Mouse (Mus musculus) heart, adult 9 months (tissue): Measurements from ENCODE around the gene Zbtb40.

ENCODE experiments used
- DNase-seq, 2 experiments: peaks; one replicate each; pipeline ENCODE4 v3.0.0; 2022; ENCODE audit warnings: low spot score in 2 of 2

The Zbtb40 gene

GRCm38 (mm10) chr4:137048550-137049032 lies at the start of gene Zbtb40:
Gene Zbtb40 (minus strand): TSS chr4:137048801.
- DNase-seq = peak; percentile 86 to 92

- DNase-seq = no peak
Observed at GRCm38 (mm10) chr4:137097984-137098327, 49.4 kb upstream of the Zbtb40 start.

- DNase-seq = no peak
Observed at GRCm38 (mm10) chr4:137097246-137097983, 48.8 kb upstream of the Zbtb40 start.

- no peak for DNase-seq
Observed at GRCm38 (mm10) chr4:137096353-137096752, 47.8 kb upstream of the Zbtb40 start.

GRCm38 (mm10) chr4:137085083-137085810 lies 36.6 kb upstream of the Zbtb40 start:
- DNase-seq = no peak

- no peak for DNase-seq
Observed at GRCm38 (mm10) chr4:137082866-137083265, 34.3 kb upstream of the Zbtb40 start.

- DNase-seq = no peak
Observed at GRCm38 (mm10) chr4:137081401-137081800, 32.8 kb upstream of the Zbtb40 start.

GRCm38 (mm10) chr4:137077216-137077615 lies 28.6 kb upstream of the Zbtb40 start:
- no peak for DNase-seq

- DNase-seq = no peak
Observed at GRCm38 (mm10) chr4:137071204-137071603, 22.6 kb upstream of the Zbtb40 start.

GRCm38 (mm10) chr4:137068491-137068890 lies 19.9 kb upstream of the Zbtb40 start:
- DNase-seq = no peak

GRCm38 (mm10) chr4:137065846-137066245 lies 17.2 kb upstream of the Zbtb40 start:
- DNase-seq = no peak

GRCm38 (mm10) chr4:137054932-137055331 lies 6.3 kb upstream of the Zbtb40 start:
- DNase-seq = no peak

GRCm38 (mm10) chr4:137053810-137054209 lies 5.2 kb upstream of the Zbtb40 start:
- DNase-seq = no peak

- no peak for DNase-seq
Observed at GRCm38 (mm10) chr4:137047840-137048549, 606 bp downstream of the Zbtb40 start.

- DNase-seq = no peak
Observed at GRCm38 (mm10) chr4:137046110-137046509, 2.5 kb downstream of the Zbtb40 start.

- DNase-seq = no peak
Observed at GRCm38 (mm10) chr4:137044516-137044915, 4.1 kb downstream of the Zbtb40 start.

- no peak for DNase-seq
Observed at GRCm38 (mm10) chr4:137043799-137044198, 4.8 kb downstream of the Zbtb40 start.

- DNase-seq = no peak
Observed at GRCm38 (mm10) chr4:137042039-137042438, 6.6 kb downstream of the Zbtb40 start.

GRCm38 (mm10) chr4:137041161-137041621 lies 7.4 kb downstream of the Zbtb40 start:
- no peak for DNase-seq

GRCm38 (mm10) chr4:137039441-137039840 lies 9.2 kb downstream of the Zbtb40 start:
- DNase-seq = no peak

GRCm38 (mm10) chr4:137038501-137038900 lies 10.1 kb downstream of the Zbtb40 start:
- DNase-seq = no peak

- no peak for DNase-seq
Observed at GRCm38 (mm10) chr4:137038096-137038495, 10.5 kb downstream of the Zbtb40 start.
